Mouse (Mus musculus) CD4-positive naive resting alpha-beta T cell, adult 57 days (primary cell): ENCODE measurements around the gene AK157302. TPM values are rescaled to one million over a fixed set of nuclear protein-coding genes. Genes with fewer than 3 reads are reported as not detected.

Experiments used
- total RNA-seq: library from RNA; stranded (reverse); gene quantifications from one replicate; pipeline ENCODE4 v1.2.4, GENCODE M21; 2023

Gene AK157302
- total RNA-seq = 5.1 TPM

DNA sequence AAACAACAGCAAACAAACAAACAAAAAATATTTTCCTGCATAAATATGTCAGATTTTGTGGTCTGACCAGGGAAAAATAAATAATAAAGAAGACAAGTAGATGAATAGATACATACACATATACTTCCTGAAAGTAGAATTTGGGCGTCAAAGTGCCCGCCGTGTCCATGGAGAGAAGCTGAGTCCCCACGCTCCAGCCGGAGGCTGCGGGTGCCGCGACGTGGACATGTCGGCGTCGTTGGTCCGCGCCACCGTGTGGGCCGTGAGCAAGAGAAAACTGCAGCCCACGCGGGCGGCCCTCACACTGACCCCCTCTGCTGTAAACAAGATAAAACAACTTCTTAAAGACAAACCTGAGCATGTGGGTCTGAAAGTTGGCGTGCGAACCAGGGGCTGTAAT, at the start of gene AK157302:
AK157302 (plus strand) TSS at position 144 of the 400 bp plus-strand sequence.

DNA sequence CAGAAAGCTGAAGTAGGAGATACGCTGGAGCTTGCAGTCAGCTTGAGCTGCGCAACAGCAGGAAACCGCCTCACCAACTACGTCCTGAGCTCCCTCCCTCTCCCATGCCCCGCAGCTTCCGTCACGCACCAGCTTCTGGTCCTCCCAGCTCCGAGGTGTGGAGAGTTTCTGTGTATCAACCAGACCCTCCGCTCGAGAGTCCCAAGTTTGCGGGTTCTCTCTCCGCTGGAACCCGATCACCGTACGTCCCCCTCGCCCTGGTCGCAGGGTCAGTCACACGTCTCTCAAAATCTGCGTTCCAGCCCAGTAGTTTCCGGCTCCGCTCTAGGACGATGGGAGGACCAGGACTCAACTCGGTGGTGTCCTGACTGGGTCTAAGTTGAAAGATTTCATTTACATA, 41.6 kb upstream of the AK157302 start, which contains the start of gene Zscan26:
Zscan26 (minus strand) TSS at position 282 of the 400 bp plus-strand sequence.

DNA sequence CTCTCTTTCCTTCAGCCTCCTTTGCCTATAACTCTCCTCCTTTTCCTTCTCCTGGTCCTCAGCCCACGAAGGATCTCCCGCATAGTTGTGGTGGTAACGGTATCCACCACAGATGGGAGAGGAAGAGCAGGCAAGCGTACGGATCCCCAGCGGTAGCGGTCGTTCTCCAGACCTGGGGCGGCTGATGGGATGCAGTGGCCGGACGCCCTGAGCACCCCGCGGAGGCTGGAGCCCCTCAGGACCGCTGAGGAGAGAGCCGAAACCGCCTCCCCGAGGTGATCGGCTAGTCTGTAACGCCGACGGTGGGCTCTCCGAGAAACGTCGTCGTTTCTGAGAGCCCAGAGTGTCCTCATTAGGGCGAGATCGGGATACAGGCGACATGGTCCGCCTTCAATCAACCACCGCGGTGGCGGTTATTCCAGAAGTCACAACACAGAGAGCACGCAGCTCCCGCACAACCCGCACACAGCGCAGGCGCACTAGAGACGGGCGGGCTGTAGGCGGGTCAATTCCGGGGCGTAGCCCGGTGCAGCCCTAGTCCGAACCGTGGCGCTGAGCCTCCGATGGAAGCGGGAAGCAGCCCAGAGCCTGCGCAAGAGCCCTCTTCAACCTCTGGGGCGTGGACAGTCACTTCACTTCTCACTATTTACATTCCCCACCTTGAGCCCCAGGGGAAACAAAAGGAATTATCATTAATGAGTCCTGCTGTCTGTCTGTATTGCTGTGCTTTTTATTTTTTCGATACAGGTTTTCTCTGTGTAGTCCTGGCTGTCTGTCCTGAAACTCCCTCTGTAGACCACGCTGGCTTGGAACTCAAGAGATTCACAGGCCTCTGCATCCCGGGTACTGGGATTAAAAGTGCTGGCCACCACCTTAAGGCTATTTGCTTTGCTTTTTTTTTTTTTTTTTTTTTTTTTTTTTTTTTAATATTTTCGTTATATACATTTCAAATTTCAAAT, 26.7 kb upstream of the AK157302 start, which contains the start of gene Nkapl:
Nkapl (minus strand) TSS at position 449 of the 959 bp plus-strand sequence.

DNA sequence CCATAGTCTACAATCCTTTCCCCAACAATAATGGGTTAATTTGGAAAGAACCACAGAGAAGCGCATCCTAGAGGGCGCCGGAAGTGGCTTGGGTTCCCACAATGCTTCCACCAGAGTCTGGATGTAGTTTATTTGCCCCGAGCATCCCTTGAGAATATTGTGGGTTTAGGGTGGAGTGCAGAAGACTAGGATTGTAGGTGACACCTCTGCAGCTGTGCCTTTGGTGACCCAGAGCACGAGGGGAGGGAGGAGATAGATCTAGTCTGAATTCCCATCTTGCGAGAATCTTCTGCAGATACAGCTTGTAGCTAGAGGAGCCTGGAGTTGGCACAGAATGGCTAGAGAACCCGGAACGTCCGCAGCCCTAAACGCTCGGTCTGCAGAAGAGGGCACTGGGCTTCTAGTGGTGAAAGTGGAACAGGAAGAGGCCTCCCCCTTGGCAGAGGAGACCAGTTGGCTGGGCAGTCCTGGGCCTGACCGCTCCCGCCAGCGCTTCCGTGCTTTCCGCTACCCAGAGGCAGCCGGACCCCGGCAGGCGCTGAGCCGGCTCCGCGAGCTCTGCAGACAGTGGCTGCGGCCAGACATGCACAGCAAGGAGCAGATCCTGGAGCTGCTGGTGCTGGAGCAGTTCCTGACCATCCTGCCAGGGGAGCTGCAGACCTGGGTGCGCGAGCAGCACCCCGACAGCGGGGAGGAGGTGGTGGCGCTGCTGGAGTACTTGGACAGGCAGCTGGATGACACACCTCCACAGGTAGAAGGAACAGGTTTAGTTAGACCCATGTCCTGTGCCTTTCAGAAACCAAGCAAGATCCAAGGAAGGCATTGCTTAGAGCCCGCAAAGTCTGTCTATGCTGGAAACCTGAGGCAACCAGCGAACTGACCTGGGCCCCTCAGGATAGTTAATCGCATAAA, 16.0 kb upstream of the AK157302 start, which contains the start of the genes Zkscan4 and Gm10065:
Zkscan4 (plus strand) TSS at position 149 of the 912 bp plus-strand sequence.
Gm10065 (minus strand) TSS at position 683 of the 912 bp plus-strand sequence.

DNA sequence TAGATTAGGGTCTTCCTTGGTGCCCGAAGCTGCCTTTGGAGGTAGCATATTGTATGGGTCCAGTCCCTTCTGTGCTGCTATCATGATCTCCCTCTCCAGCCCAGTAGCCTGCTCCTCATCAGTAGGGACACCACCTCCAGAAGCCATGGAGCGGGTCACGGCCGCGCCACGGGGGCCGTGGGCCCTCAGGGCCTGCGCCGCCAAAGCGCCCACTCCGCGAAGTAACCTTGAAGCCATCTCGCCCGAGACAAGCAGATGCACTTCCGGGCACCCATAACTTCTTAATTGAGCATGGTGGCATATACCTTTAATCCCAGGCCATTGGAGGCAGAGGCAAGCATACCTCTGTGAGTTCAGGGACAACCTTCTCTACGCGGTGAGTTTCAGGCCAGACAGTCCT, 6.2 kb downstream of the AK157302 start, which contains the start of gene Gm11273:
Gm11273 (minus strand) TSS at position 237 of the 400 bp plus-strand sequence.

DNA sequence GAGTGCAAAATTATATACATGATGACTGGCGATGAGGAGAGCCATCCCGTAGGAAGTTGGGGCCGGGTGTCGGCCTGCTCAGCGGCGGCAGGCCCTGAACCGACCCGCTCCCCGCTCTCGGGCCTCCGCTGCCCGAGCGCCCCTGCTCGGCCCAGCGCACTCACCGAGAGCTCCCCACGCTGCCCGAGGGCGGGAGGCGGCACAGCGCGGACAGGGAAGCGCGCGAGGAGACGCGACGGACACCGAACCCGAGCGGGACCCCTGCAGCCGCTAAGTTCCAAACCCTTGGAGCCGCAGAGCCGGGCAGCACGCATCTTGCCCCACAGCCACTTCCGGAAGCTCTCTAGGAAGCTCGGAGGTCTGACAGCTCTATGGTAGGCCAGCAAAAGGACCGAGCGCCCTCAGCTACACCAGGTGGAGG, 35.8 kb downstream of the AK157302 start, which contains the start of gene Zkscan8:
Zkscan8 (minus strand) TSS at position 340 of the 421 bp plus-strand sequence.

DNA sequence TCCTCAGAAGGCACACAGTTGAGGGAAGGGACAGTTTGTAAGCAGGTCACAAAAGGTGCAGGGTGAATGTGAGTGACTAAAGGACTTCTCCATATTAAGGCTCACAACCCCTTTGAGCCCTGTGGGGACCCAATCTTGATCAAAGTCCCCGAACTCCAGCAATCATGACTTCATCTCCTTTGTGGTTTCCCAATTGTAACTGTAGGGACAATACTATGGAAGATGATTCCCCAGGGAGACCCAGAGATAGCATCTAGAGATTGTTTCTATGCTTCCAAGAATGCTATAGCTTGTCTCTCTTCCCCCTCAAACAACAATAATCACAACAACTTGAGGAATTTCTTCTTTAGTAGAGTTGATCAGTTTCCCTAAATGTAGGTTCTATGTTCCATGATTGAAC, 47.7 kb downstream of the AK157302 start, which contains the start of gene Olfr1366:
Olfr1366 (minus strand) TSS at position 101 of the 400 bp plus-strand sequence.

Other genes starting within 250 kb of the AK157302 start
- gene Gpx5, start 202.5 kb upstream of the AK157302 start, total RNA-seq = not detected
- gene Gpx6, start 183.1 kb upstream of the AK157302 start, total RNA-seq = not detected
- not detected for gene Olfr1367, start 148.3 kb upstream of the AK157302 start, total RNA-seq
- gene Zscan12, start 132.4 kb upstream of the AK157302 start, total RNA-seq = 6.0 TPM
- gene Zkscan3, start 92.5 kb upstream of the AK157302 start, total RNA-seq = 57.3 TPM
- gene Pgbd1, start 54.2 kb upstream of the AK157302 start, total RNA-seq = not detected
- gene Zscan26, start 41.5 kb upstream of the AK157302 start, total RNA-seq = 58.2 TPM
- not detected for gene Nkapl, start 26.7 kb upstream of the AK157302 start, total RNA-seq
- gene Zkscan4, start 16.3 kb upstream of the AK157302 start, total RNA-seq = not detected
- gene Gm10065, start 15.8 kb upstream of the AK157302 start, total RNA-seq = not detected
- 17.7 TPM for gene Gm11273, start 6.2 kb downstream of the AK157302 start, total RNA-seq
- 9.6 TPM for gene Zkscan8, start 35.9 kb downstream of the AK157302 start, total RNA-seq
- not detected for gene Olfr1366, start 47.6 kb downstream of the AK157302 start, total RNA-seq
- gene Olfr1535, start 64.7 kb downstream of the AK157302 start, total RNA-seq = not detected
- not detected for gene Olfr1364, start 86.5 kb downstream of the AK157302 start, total RNA-seq
- gene Olfr1362, start 118.8 kb downstream of the AK157302 start, total RNA-seq = not detected
- not detected for gene Olfr11, start 147.3 kb downstream of the AK157302 start, total RNA-seq
- gene Olfr1361, start 168.2 kb downstream of the AK157302 start, total RNA-seq = not detected
- not detected for gene Olfr1360, start 182.2 kb downstream of the AK157302 start, total RNA-seq
- gene Olfr1359, start 202.9 kb downstream of the AK157302 start, total RNA-seq = not detected
- gene Hist1h2bl, start 220.9 kb downstream of the AK157302 start, total RNA-seq = 28.4 TPM
- 48.8 TPM for gene Hist1h2ai, start 221.2 kb downstream of the AK157302 start, total RNA-seq
- 99.8 TPM for gene Hist1h3h, start 222.4 kb downstream of the AK157302 start, total RNA-seq
- 6.3 TPM for gene Hist1h2bm, start 226.8 kb downstream of the AK157302 start, total RNA-seq
- gene Hist1h4j, start 239.8 kb downstream of the AK157302 start, total RNA-seq = 11.9 TPM